Mouse (Mus musculus): ENCODE data around the gene Fank1. TPM values are rescaled to one million over a fixed set of nuclear protein-coding genes. Genes with fewer than 3 reads are reported as not detected.

The Fank1 gene
- total and polyA plus RNA-seq, 3 experiments: 0.16 to 0.17 TPM; not detected in 1

DNA sequence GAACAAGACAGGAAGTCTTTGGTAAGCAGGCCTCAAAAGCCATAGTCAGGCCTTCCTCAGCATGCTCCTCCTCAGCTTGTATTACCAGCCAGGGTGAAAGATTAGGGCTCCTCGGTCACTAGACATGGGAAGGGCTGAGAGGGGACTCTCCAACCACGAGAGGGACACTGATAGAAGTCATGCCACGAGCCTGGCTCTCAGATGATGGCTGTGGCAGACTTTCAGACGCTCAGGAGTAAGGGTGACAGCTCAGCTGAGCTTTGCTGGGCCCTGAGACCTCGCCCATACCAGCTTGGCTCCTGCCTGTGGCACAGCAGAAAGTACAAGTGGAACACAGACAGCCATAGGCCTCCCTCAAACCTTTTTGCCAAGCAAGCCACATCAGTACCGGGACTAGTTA is 49.6 kb upstream of the Fank1 start:
- Histone ChIP-seq H3K79me2 (replicated peaks; ENCODE audit: control insufficient read depth, extremely low read depth, insufficient read depth, poor library complexity, severe bottlenecking) (no peaks in the 10 kb centered on the region), H3K4me1 (ENCODE audit: control insufficient read depth in 1 of 2, insufficient read depth in 2 of 2) (no peaks in the 10 kb centered on the region), H3K27me3 (replicated peaks) (no peaks in the 10 kb centered on the region), H3K4me2 (ENCODE audit: insufficient read depth, low read depth, poor library complexity, severe bottlenecking) (no peak overlapping the region), H3K9me3 (replicated peaks; ENCODE audit: low read length) (no peaks in the 10 kb centered on the region), H3K27ac (ENCODE audit: insufficient read depth, low read depth) (no peak overlapping the region), H3K36me3 (replicated peaks in 1 of 2; ENCODE audit: control insufficient read depth in 1 of 2, insufficient read depth in 1 of 2, low read length in 1 of 2) (peaks cover 35 to 52% of the 10 kb centered on the region in 2 experiments), H3K9ac (ENCODE audit: insufficient read depth, low read depth) (no peak overlapping the region), H3K4me3 (replicated peaks in 1 of 3; ENCODE audit: low read depth in 2 of 3, low read length in 2 of 3, poor library complexity in 1 of 3) (no peak overlapping the region)
- DNase-seq (ENCODE audit: extremely low read depth): no peak
- in situ Hi-C loops (cut with MboI; ENCODE audit: low pct_ligation_motif_present, low pct_unique_long_range_greater_than_20kb, low sequenced_read_pairs): no loop called here
- TF ChIP-seq CTCF (conservative IDR thresholded peaks at IDR 0.05 in 1 of 2, IDR thresholded peaks at IDR 0.05 in 1 of 2; ENCODE audit: low read depth in 2 of 2, low read length in 2 of 2) (no peak), POLR2AphosphoS2 (IDR thresholded peaks at IDR 0.05; ENCODE audit: low read depth, low read length) (no peak), MXI1 (IDR thresholded peaks at IDR 0.05; ENCODE audit: low read depth, low read length) (no peak), TCF12 (IDR thresholded peaks at IDR 0.05; ENCODE audit: low read depth, low read length) (no peak), ELF1 (IDR thresholded peaks at IDR 0.05; ENCODE audit: low read depth, low read length) (no peak), JUND (conservative IDR thresholded peaks at IDR 0.05; ENCODE audit: low read depth, low read length) (no peak), GABPA (IDR thresholded peaks at IDR 0.05; ENCODE audit: insufficient replicate concordance, low read depth, low read length) (no peak), NRF1 (IDR thresholded peaks at IDR 0.05; ENCODE audit: low read depth, low read length) (no peak), NELFE (IDR thresholded peaks at IDR 0.05; ENCODE audit: low read depth, low read length) (no peak), MAX (IDR thresholded peaks at IDR 0.05; ENCODE audit: low read length) (no peak), RCOR1 (conservative IDR thresholded peaks at IDR 0.05; ENCODE audit: low read depth, low read length) (no peak), MAFK (IDR thresholded peaks at IDR 0.05; ENCODE audit: insufficient replicate concordance, low read length) (no peak), ZMIZ1 (IDR thresholded peaks at IDR 0.05; ENCODE audit: low read depth, low read length) (no peak), HCFC1 (IDR thresholded peaks at IDR 0.05; ENCODE audit: low read depth, low read length) (no peak)
- dilution Hi-C loops (cut with MboI; ENCODE audit: extremely low pct_ligation_motif_present, extremely low pct_unique_long_range_greater_than_20kb, low sequenced_read_pairs): no loop called here

DNA sequence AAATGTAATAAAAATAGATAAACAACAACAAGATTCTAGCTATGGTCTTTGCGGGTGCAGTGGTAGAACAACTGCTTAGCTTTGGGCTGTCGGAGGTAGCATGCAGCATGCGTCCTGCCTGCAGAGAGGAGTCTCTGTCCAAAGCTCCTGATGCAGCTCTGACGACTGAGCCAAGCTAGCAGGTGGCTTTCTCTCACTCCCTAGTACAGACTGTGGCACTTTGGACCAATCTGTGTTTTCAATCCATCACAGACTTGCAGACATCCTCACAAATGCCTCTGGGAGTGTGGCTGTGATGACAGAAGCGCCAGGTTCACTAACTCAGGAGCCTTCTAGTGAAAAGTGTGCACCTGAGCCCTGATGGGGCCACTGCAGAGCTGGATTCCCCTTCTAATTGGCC is 47.3 kb upstream of the Fank1 start:
- in situ Hi-C loops (cut with MboI; ENCODE audit: low pct_ligation_motif_present, low pct_unique_long_range_greater_than_20kb, low sequenced_read_pairs) (no loop called here), dilution Hi-C loops (cut with MboI; ENCODE audit: extremely low pct_ligation_motif_present, extremely low pct_unique_long_range_greater_than_20kb, low sequenced_read_pairs) (no loop called here)
- H3K4me2 ChIP-seq (ENCODE audit: insufficient read depth, low read depth, poor library complexity, severe bottlenecking): no peak overlapping the region
- H3K27me3 ChIP-seq (replicated peaks): no peaks in the 10 kb centered on the region
- no peaks in the 10 kb centered on the region for H3K79me2 ChIP-seq (replicated peaks; ENCODE audit: control insufficient read depth, extremely low read depth, insufficient read depth, poor library complexity, severe bottlenecking)
- no peak overlapping the region for H3K27ac ChIP-seq (ENCODE audit: insufficient read depth, low read depth)
- no peak overlapping the region for H3K9ac ChIP-seq (ENCODE audit: insufficient read depth, low read depth)
- no peaks in the 10 kb centered on the region for H3K9me3 ChIP-seq (replicated peaks; ENCODE audit: low read length)
- TF ChIP-seq UBTF (IDR thresholded peaks at IDR 0.05; ENCODE audit: low read depth, low read length) (no peak), CHD1 (IDR thresholded peaks at IDR 0.05; ENCODE audit: low read depth, low read length) (no peak), MAZ (IDR thresholded peaks at IDR 0.05; ENCODE audit: low read depth, low read length) (no peak), BHLHE40 (IDR thresholded peaks at IDR 0.05; ENCODE audit: low read depth, low read length) (no peak), NELFE (IDR thresholded peaks at IDR 0.05; ENCODE audit: low read depth, low read length) (no peak), RCOR1 (conservative IDR thresholded peaks at IDR 0.05; ENCODE audit: low read depth, low read length) (no peak), GABPA (IDR thresholded peaks at IDR 0.05; ENCODE audit: insufficient replicate concordance, low read depth, low read length) (no peak), POLR2AphosphoS2 (IDR thresholded peaks at IDR 0.05; ENCODE audit: low read depth, low read length) (no peak), EP300 (IDR thresholded peaks at IDR 0.05; ENCODE audit: low read length) (no peak), MAX (IDR thresholded peaks at IDR 0.05; ENCODE audit: low read length) (no peak), ZMIZ1 (IDR thresholded peaks at IDR 0.05; ENCODE audit: low read depth, low read length) (no peak), ZKSCAN1 (IDR thresholded peaks at IDR 0.05; ENCODE audit: borderline replicate concordance, low read depth, low read length) (no peak), JUN (IDR thresholded peaks at IDR 0.05; ENCODE audit: insufficient read depth, low read depth, low read length) (no peak), HCFC1 (IDR thresholded peaks at IDR 0.05; ENCODE audit: low read depth, low read length) (no peak), TBP (conservative IDR thresholded peaks at IDR 0.05; ENCODE audit: low read depth, low read length) (no peak), ELF1 (IDR thresholded peaks at IDR 0.05; ENCODE audit: low read depth, low read length) (no peak), ZNF384 (IDR thresholded peaks at IDR 0.05; ENCODE audit: low read depth, low read length) (no peak), MYC (IDR thresholded peaks at IDR 0.05; ENCODE audit: low read depth, low read length) (no peak), MXI1 (IDR thresholded peaks at IDR 0.05; ENCODE audit: low read depth, low read length) (no peak), CHD2 (IDR thresholded peaks at IDR 0.05; ENCODE audit: low read length) (no peak)
- H3K4me1 ChIP-seq (ENCODE audit: control insufficient read depth in 1 of 2, insufficient read depth in 2 of 2): no peaks in the 10 kb centered on the region
- peaks cover 26 to 49% of the 10 kb centered on the region in 2 experiments for H3K36me3 ChIP-seq (replicated peaks in 1 of 2; ENCODE audit: control insufficient read depth in 1 of 2, insufficient read depth in 1 of 2, low read length in 1 of 2)
- H3K4me3 ChIP-seq (replicated peaks in 1 of 3; ENCODE audit: low read depth in 2 of 3, low read length in 2 of 3, poor library complexity in 1 of 3): no peak overlapping the region
- no peak for DNase-seq (ENCODE audit: extremely low read depth)

All from CH12.LX (cell line).